Mouse (Mus musculus): ENCODE measurements at regions not wholly inside any gene's neighbourhood (a gene's known extent, or its start where the extent isn't known, plus 50 kb on each side); places are given as distances from the start of the nearest gene placed in this dataset.

- DNase-seq (ENCODE audit: low read depth, low spot score), result no peak
Measured at GRCm38 (mm10) chr12:39840615-39841014, 197.2 kb downstream of the Arl4a start.

GRCm38 (mm10) chr12:39840179-39840578, 197.6 kb downstream of the Arl4a start:
- DNase-seq (ENCODE audit: low read depth, low spot score), result no peak

GRCm38 (mm10) chr12:39831079-39831478, 206.7 kb downstream of the Arl4a start:
- no peak for DNase-seq (ENCODE audit: low read depth, low spot score)

- no peak for DNase-seq (ENCODE audit: low read depth, low spot score)
Measured at GRCm38 (mm10) chr12:39830530-39830929, 207.3 kb downstream of the Arl4a start.

GRCm38 (mm10) chr12:39822671-39823070, 215.2 kb downstream of the Arl4a start:
- DNase-seq (ENCODE audit: low read depth, low spot score), result no peak

- no peak for DNase-seq (ENCODE audit: low read depth, low spot score)
Measured at GRCm38 (mm10) chr12:39801536-39801935, 236.3 kb downstream of the Arl4a start.

GRCm38 (mm10) chr12:39797843-39798242, 240.0 kb downstream of the Arl4a start:
- no peak for DNase-seq (ENCODE audit: low read depth, low spot score)

- no peak for DNase-seq (ENCODE audit: low read depth, low spot score)
Measured at GRCm38 (mm10) chr12:39796939-39797338, 240.9 kb downstream of the Arl4a start.

GRCm38 (mm10) chr12:39785026-39785425, 252.8 kb downstream of the Arl4a start:
- no peak for DNase-seq (ENCODE audit: low read depth, low spot score)

- no peak for DNase-seq (ENCODE audit: low read depth, low spot score)
Measured at GRCm38 (mm10) chr12:39784532-39784931, 253.3 kb downstream of the Arl4a start.

- DNase-seq (ENCODE audit: low read depth, low spot score), result no peak
Measured at GRCm38 (mm10) chr12:39776173-39776572, 261.7 kb downstream of the Arl4a start.

- no peak for DNase-seq (ENCODE audit: low read depth, low spot score)
Measured at GRCm38 (mm10) chr12:39766988-39767387, 270.8 kb downstream of the Arl4a start.

GRCm38 (mm10) chr12:39763529-39763928, 274.3 kb downstream of the Arl4a start:
- DNase-seq (ENCODE audit: low read depth, low spot score), result no peak

GRCm38 (mm10) chr12:39761946-39762345, 275.9 kb downstream of the Arl4a start:
- no peak for DNase-seq (ENCODE audit: low read depth, low spot score)

GRCm38 (mm10) chr12:39761326-39761725, 276.5 kb downstream of the Arl4a start:
- no peak for DNase-seq (ENCODE audit: low read depth, low spot score)

- DNase-seq (ENCODE audit: low read depth, low spot score), result no peak
Measured at GRCm38 (mm10) chr12:39757975-39758374, 279.9 kb downstream of the Arl4a start.

- no peak for DNase-seq (ENCODE audit: low read depth, low spot score)
Measured at GRCm38 (mm10) chr12:39751850-39752249, 286.0 kb downstream of the Arl4a start.

GRCm38 (mm10) chr12:39742156-39743063, 295.4 kb downstream of the Arl4a start:
- no peak for DNase-seq (ENCODE audit: low read depth, low spot score)

- no peak for DNase-seq (ENCODE audit: low read depth, low spot score)
Measured at GRCm38 (mm10) chr12:39741051-39741847, 296.6 kb downstream of the Arl4a start.

GRCm38 (mm10) chr12:39736966-39737365, 300.9 kb downstream of the Arl4a start:
- DNase-seq (ENCODE audit: low read depth, low spot score), result no peak

- no peak for DNase-seq (ENCODE audit: low read depth, low spot score)
Measured at GRCm38 (mm10) chr12:39736097-39736920, 301.5 kb downstream of the Arl4a start.

GRCm38 (mm10) chr12:39734176-39734575, 303.6 kb downstream of the Arl4a start:
- DNase-seq (ENCODE audit: low read depth, low spot score), result no peak
